Comparison of ENCODE assay signal across 18 mouse cellular contexts in the genomic region with DNA sequence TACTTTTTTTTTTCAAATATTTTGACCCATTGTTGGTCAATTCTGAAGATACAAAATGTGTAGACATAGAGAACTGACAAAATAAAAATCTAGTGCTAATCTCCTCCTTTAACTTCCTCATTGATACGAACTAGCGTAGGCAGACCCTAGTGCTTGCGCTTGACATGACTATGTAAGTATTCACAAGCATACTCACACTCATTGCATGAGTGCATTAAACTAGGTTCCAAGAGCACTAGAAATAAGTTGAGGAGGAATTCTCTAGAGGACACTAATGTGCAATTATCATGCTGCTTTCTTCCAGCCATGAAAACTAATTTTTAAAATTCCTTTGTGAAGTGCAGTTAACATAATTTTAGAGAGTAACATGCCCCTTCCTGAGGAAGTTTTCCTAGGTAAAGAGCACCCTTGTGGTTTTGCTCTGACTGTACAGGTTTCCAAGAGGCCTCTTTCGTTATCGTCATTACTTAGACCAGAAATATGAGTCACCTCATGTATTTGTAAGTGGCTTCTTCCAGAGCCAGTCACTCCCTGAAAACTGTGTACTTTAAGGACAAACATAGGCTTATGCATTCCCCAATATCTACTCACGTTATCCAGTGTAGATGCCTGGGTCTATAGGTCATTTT.
"Had no signal": no experiment of that assay in that cellular context is flagged by ENCODE, and none has a peak within 500 bp of the region (broad histone marks: within the 10 kb centered on the region; RNA-seq: fewer than 3 reads in every experiment).

No protein-coding gene starts in this region.

- H3K4me1 ChIP-seq: lung, embryonic 15.5 days; midbrain, embryonic 10.5 days; midbrain, embryonic 12.5 days; neural tube, embryonic 13.5 days; neural tube, embryonic 15.5 days; stomach, embryonic 15.5 days had no signal

- H3K27ac ChIP-seq: liver, embryonic 14.5 days; lung, embryonic 15.5 days; midbrain, embryonic 10.5 days; midbrain, embryonic 12.5 days; neural tube, embryonic 13.5 days; neural tube, embryonic 15.5 days; stomach, embryonic 15.5 days; stomach, postnatal 0 days had no signal

- H3K36me3 ChIP-seq: lung, embryonic 15.5 days; midbrain, embryonic 10.5 days; midbrain, embryonic 12.5 days; neural tube, embryonic 13.5 days; neural tube, embryonic 15.5 days; stomach, embryonic 15.5 days had no signal

- ATAC-seq: midbrain, embryonic 16.5 days had no signal

- H3K9me3 ChIP-seq: lung, embryonic 15.5 days; midbrain, embryonic 10.5 days; midbrain, embryonic 12.5 days; neural tube, embryonic 13.5 days; neural tube, embryonic 15.5 days; stomach, embryonic 15.5 days had no signal

- H3K9ac ChIP-seq: liver, embryonic 14.5 days; lung, embryonic 15.5 days; midbrain, embryonic 12.5 days; neural tube, embryonic 13.5 days; neural tube, embryonic 15.5 days; stomach, embryonic 15.5 days had no signal

- H3K4me2 ChIP-seq: lung, embryonic 15.5 days; midbrain, embryonic 12.5 days; neural tube, embryonic 13.5 days; neural tube, embryonic 15.5 days; stomach, embryonic 15.5 days had no signal

- DNase-seq: lung, adult 18-20 months; lung, postnatal 14 days; lung, postnatal 4 days; midbrain, embryonic 14.5 days; right cerebral cortex, postnatal 14 days; thymus, adult 2 months; thymus, postnatal 25 days; thymus, postnatal 4 days had no signal

- H3K27me3 ChIP-seq: lung, embryonic 15.5 days; midbrain, embryonic 12.5 days; neural tube, embryonic 13.5 days; neural tube, embryonic 15.5 days; stomach, embryonic 15.5 days had no signal

- H3K4me3 ChIP-seq: lung, embryonic 15.5 days; midbrain, embryonic 10.5 days; midbrain, embryonic 12.5 days; myocyte; neural tube, embryonic 13.5 days; neural tube, embryonic 15.5 days; stomach, embryonic 15.5 days had no signal
